Mouse (Mus musculus): ENCODE results near the gene Runx2. TPM values are rescaled to one million over a fixed set of nuclear protein-coding genes. Genes with fewer than 3 reads are reported as not detected.

Gene Runx2
- polyA plus RNA-seq, 1 experiment from 2014 or later: 1.2 TPM

GRCm38 (mm10) chr17:44633607-44634415 lies 180.8 kb downstream of the Runx2 start:
- no peaks in the 10 kb centered on the region for H3K36me3 ChIP-seq (ENCODE audit: control insufficient read depth, insufficient read depth, low read length)
- WGBS: 81% methylated on average over 14 of the region's 14 CpGs
- H3K27me3 ChIP-seq (ENCODE audit: control insufficient read depth, insufficient read depth, low read depth, low read length): no peaks in the 10 kb centered on the region
- H3K4me1 ChIP-seq (replicated peaks; ENCODE audit: control insufficient read depth, insufficient read depth, low read length): peaks cover 2% of the 10 kb centered on the region; the same call in 1 of the 2 replicates
- H3K9me3 ChIP-seq (ENCODE audit: control insufficient read depth, low read length): no peaks in the 10 kb centered on the region
- no peak overlapping the region for H3K4me3 ChIP-seq (ENCODE audit: low read length)
- H3K9ac ChIP-seq (ENCODE audit: low read length): no peak overlapping the region
- H3K4me2 ChIP-seq (ENCODE audit: low read depth, low read length): no peak overlapping the region
- no peak overlapping the region for H3K27ac ChIP-seq (ENCODE audit: low read length)
- ATAC-seq (ENCODE audit: low read depth): no peak

DNA sequence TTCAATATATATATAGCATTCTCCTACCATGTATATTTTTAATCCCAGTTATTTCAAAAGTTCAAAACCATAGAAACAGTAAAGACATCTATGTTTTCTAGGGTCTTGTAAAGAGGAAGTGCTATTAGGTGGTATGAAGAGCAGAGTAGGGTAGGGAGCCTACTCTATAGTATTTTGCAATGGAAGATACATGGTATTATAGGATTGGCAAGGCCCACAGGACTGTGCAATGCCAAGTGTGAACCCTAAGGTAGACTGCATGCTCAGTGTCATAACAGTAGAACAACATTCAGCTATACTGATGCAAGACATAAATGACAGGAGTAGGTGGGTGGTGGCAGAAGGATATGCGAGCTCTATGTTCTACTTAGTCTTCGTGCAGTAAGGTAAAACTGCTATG lies 181.7 kb downstream of the Runx2 start:
- no peak overlapping the region for H3K9ac ChIP-seq (ENCODE audit: low read length)
- no peak overlapping the region for H3K4me3 ChIP-seq (ENCODE audit: low read length)
- H3K27ac ChIP-seq (ENCODE audit: low read length): no peak overlapping the region
- no peak overlapping the region for H3K4me2 ChIP-seq (ENCODE audit: low read depth, low read length)
- H3K4me1 ChIP-seq (replicated peaks; ENCODE audit: control insufficient read depth, insufficient read depth, low read length): peaks cover 2% of the 10 kb centered on the region; the same call in 1 of the 2 replicates
- no peaks in the 10 kb centered on the region for H3K36me3 ChIP-seq (ENCODE audit: control insufficient read depth, insufficient read depth, low read length)
- WGBS: 94% methylated on average over 2 of the region's 2 CpGs
- no peaks in the 10 kb centered on the region for H3K9me3 ChIP-seq (ENCODE audit: control insufficient read depth, low read length)
- H3K27me3 ChIP-seq (ENCODE audit: control insufficient read depth, insufficient read depth, low read depth, low read length): no peaks in the 10 kb centered on the region
- no peak for ATAC-seq (ENCODE audit: low read depth)

- H3K27me3 ChIP-seq (ENCODE audit: control insufficient read depth, insufficient read depth, low read depth, low read length): no peaks in the 10 kb centered on the region
- 59% methylated on average over 4 of the region's 4 CpGs for WGBS
Measured at GRCm38 (mm10) chr17:44632292-44632691, 182.3 kb downstream of the Runx2 start.

GRCm38 (mm10) chr17:44631577-44631976 lies 183.0 kb downstream of the Runx2 start:
- Histone ChIP-seq H3K4me1 (replicated peaks; ENCODE audit: control insufficient read depth, insufficient read depth, low read length) (peaks cover 2% of the 10 kb centered on the region; the same call in 1 of the 2 replicates), H3K27ac (ENCODE audit: low read length) (no peak overlapping the region), H3K4me2 (ENCODE audit: low read depth, low read length) (no peak overlapping the region), H3K9me3 (ENCODE audit: control insufficient read depth, low read length) (no peaks in the 10 kb centered on the region), H3K27me3 (ENCODE audit: control insufficient read depth, insufficient read depth, low read depth, low read length) (no peaks in the 10 kb centered on the region), H3K9ac (ENCODE audit: low read length) (no peak overlapping the region), H3K36me3 (ENCODE audit: control insufficient read depth, insufficient read depth, low read length) (no peaks in the 10 kb centered on the region), H3K4me3 (ENCODE audit: low read length) (no peak overlapping the region)
- 69% methylated on average over 4 of the region's 4 CpGs for WGBS
- ATAC-seq (ENCODE audit: low read depth): no peak

More at GRCm38 (mm10) chr17:44632292-44632691, 182.3 kb downstream of the Runx2 start:
- no peak overlapping the region for H3K4me3 ChIP-seq (ENCODE audit: low read length)
- no peaks in the 10 kb centered on the region for H3K36me3 ChIP-seq (ENCODE audit: control insufficient read depth, insufficient read depth, low read length)
- no peak overlapping the region for H3K4me2 ChIP-seq (ENCODE audit: low read depth, low read length)
- no peaks in the 10 kb centered on the region for H3K9me3 ChIP-seq (ENCODE audit: control insufficient read depth, low read length)
- H3K4me1 ChIP-seq (replicated peaks; ENCODE audit: control insufficient read depth, insufficient read depth, low read length): peaks cover 2% of the 10 kb centered on the region; the same call in 1 of the 2 replicates
- H3K27ac ChIP-seq (ENCODE audit: low read length): no peak overlapping the region
- ATAC-seq (ENCODE audit: low read depth): no peak
- H3K9ac ChIP-seq (ENCODE audit: low read length): no peak overlapping the region

GRCm38 (mm10) chr17:44627317-44627716 lies 187.3 kb downstream of the Runx2 start:
- Histone ChIP-seq H3K9ac (ENCODE audit: low read length) (no peak overlapping the region), H3K4me1 (replicated peaks; ENCODE audit: control insufficient read depth, insufficient read depth, low read length) (peaks cover 10% of the 10 kb centered on the region; the same call in 1 of the 2 replicates), H3K36me3 (ENCODE audit: control insufficient read depth, insufficient read depth, low read length) (no peaks in the 10 kb centered on the region), H3K4me2 (ENCODE audit: low read depth, low read length) (no peak overlapping the region), H3K4me3 (ENCODE audit: low read length) (no peak overlapping the region), H3K27ac (ENCODE audit: low read length) (no peak overlapping the region), H3K27me3 (ENCODE audit: control insufficient read depth, insufficient read depth, low read depth, low read length) (no peaks in the 10 kb centered on the region), H3K9me3 (ENCODE audit: control insufficient read depth, low read length) (no peaks in the 10 kb centered on the region)
- ATAC-seq (ENCODE audit: low read depth): no peak
- 83% methylated on average over 6 of the region's 6 CpGs for WGBS

GRCm38 (mm10) chr17:44623707-44624106 lies 190.9 kb downstream of the Runx2 start:
- WGBS: 11% methylated on average over 2 of the region's 2 CpGs
- no peaks in the 10 kb centered on the region for H3K27me3 ChIP-seq (ENCODE audit: control insufficient read depth, insufficient read depth, low read depth, low read length)
- 0 out of 2 replicates have a peak overlapping the region, but pooled peaks have one; percentile 11 for H3K4me3 ChIP-seq (ENCODE audit: low read length)
- H3K9ac ChIP-seq (ENCODE audit: low read length): no peak overlapping the region; the same call in 1 of the 2 replicates
- no peaks in the 10 kb centered on the region for H3K36me3 ChIP-seq (ENCODE audit: control insufficient read depth, insufficient read depth, low read length)
- H3K27ac ChIP-seq (ENCODE audit: low read length): peak overlapping the region; percentile 67
- H3K9me3 ChIP-seq (ENCODE audit: control insufficient read depth, low read length): no peaks in the 10 kb centered on the region
- ATAC-seq (ENCODE audit: low read depth): peak; percentile 56; the same call in 1 of the 2 replicates
- peak overlapping the region; percentile 41 for H3K4me2 ChIP-seq (ENCODE audit: low read depth, low read length)
- peaks cover 7% of the 10 kb centered on the region; the same call in 1 of the 2 replicates for H3K4me1 ChIP-seq (replicated peaks; ENCODE audit: control insufficient read depth, insufficient read depth, low read length)

DNA sequence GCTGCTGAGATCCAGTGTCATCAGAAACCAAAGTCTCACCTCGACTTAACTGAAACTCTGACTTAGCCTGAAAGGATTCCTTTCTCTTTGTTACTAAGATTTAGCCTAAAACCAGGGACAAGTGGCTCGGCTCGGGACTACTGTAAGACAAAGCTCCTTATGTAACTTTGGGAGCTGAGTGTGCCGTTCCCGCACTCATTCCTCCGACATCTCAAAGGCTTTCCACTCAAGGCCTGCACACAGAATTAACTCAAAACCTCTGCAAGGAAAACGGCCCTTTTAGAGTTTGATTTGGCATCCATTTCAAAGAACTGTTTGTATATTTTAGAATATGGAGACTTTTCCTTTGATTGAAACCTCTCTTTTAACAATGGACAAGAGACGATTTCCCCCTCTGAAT lies 191.3 kb downstream of the Runx2 start:
- Histone ChIP-seq H3K4me3 (ENCODE audit: low read length) (no peak overlapping the region), H3K9ac (ENCODE audit: low read length) (no peak overlapping the region), H3K4me2 (ENCODE audit: low read depth, low read length) (peak overlapping the region; percentile 41), H3K4me1 (replicated peaks; ENCODE audit: control insufficient read depth, insufficient read depth, low read length) (peaks cover 7% of the 10 kb centered on the region; the same call in 1 of the 2 replicates), H3K27me3 (ENCODE audit: control insufficient read depth, insufficient read depth, low read depth, low read length) (no peaks in the 10 kb centered on the region), H3K9me3 (ENCODE audit: control insufficient read depth, low read length) (no peaks in the 10 kb centered on the region), H3K36me3 (ENCODE audit: control insufficient read depth, insufficient read depth, low read length) (no peaks in the 10 kb centered on the region), H3K27ac (ENCODE audit: low read length) (peak overlapping the region; percentile 67)
- WGBS: 17% methylated on average over 8 of the region's 8 CpGs
- ATAC-seq (ENCODE audit: low read depth): peak; percentile 58; the same call in 1 of the 2 replicates

- ATAC-seq (ENCODE audit: low read depth): no peak
- H3K27me3 ChIP-seq (ENCODE audit: control insufficient read depth, insufficient read depth, low read depth, low read length): no peaks in the 10 kb centered on the region
- H3K4me1 ChIP-seq (replicated peaks; ENCODE audit: control insufficient read depth, insufficient read depth, low read length): peaks cover 7% of the 10 kb centered on the region; the same call in 1 of the 2 replicates
- no peak overlapping the region for H3K4me3 ChIP-seq (ENCODE audit: low read length)
- H3K27ac ChIP-seq (ENCODE audit: low read length): no peak overlapping the region
- no peaks in the 10 kb centered on the region for H3K36me3 ChIP-seq (ENCODE audit: control insufficient read depth, insufficient read depth, low read length)
- H3K9me3 ChIP-seq (ENCODE audit: control insufficient read depth, low read length): no peaks in the 10 kb centered on the region
- 88% methylated on average over 2 of the region's 2 CpGs for WGBS
- H3K9ac ChIP-seq (ENCODE audit: low read length): no peak overlapping the region
- H3K4me2 ChIP-seq (ENCODE audit: low read depth, low read length): no peak overlapping the region
Measured at GRCm38 (mm10) chr17:44620456-44620855, 194.1 kb downstream of the Runx2 start.

- Histone ChIP-seq H3K27ac (ENCODE audit: low read length) (no peak overlapping the region), H3K9ac (ENCODE audit: low read length) (no peak overlapping the region), H3K27me3 (ENCODE audit: control insufficient read depth, insufficient read depth, low read depth, low read length) (no peaks in the 10 kb centered on the region), H3K36me3 (ENCODE audit: control insufficient read depth, insufficient read depth, low read length) (no peaks in the 10 kb centered on the region), H3K9me3 (ENCODE audit: control insufficient read depth, low read length) (no peaks in the 10 kb centered on the region), H3K4me1 (replicated peaks; ENCODE audit: control insufficient read depth, insufficient read depth, low read length) (peaks cover 3% of the 10 kb centered on the region; the same call in 1 of the 2 replicates), H3K4me2 (ENCODE audit: low read depth, low read length) (peak overlapping the region; percentile 34), H3K4me3 (ENCODE audit: low read length) (peak overlapping the region; percentile 6)
- 23% methylated on average over 11 of the region's 11 CpGs for WGBS
- 0 out of 2 replicates have a peak, but pooled peaks have one; percentile 52 for ATAC-seq (ENCODE audit: low read depth)
Measured at GRCm38 (mm10) chr17:44618691-44619090, 195.9 kb downstream of the Runx2 start.
